Mouse (Mus musculus) lung, postnatal 14 days (tissue): ENCODE measurements around the gene Nck1.

Experiments
- DNase-seq: peaks from one replicate; pipeline ENCODE4 v3.0.0; 2021

Gene Nck1

DNA sequence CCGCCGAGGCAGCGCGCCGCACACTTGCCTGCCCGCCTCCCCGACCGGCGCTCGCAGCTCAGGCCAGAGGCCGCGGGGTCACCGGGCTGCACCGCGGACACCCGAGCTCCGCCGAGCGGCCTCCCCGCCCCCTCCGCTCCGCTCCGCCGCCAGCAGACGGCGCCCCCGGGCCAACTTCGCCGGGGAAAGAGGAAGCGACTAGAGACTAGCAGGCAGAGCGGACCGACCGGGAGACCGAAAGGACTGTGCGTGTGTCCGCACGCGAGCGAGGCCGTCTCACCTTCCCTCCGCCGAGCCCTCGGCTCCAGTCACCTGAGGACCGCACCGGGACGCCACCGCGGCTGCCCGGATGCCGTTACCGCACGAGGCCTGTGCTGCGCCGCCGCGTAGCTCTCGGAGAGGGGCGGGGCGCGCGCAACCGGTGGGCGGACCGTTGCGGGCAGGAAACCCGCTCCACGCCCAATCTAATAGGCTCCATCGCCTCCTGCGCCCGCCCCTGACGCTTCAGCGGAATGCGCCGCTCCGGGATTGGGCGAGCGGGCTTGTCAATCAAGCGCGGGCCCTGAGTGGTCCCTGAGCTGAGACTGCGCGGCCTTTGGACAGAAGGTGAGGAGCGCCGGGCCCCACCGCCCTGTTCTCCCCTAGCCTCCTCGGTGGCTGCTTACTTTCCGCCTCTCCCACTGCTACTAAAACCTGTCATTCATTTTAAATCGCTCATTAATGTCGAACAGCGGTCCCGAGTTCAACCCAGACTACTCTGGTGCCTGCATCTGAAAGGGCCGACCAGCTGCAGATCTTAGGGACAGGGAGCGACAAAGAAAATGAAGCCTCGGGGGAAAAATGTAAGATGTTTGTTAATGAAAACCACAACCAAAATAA, at the start of gene Nck1:
Gene Nck1 (minus strand): TSS at position 420 of the 879 bp plus-strand sequence.
- DNase-seq = peak; percentile 99

DNA sequence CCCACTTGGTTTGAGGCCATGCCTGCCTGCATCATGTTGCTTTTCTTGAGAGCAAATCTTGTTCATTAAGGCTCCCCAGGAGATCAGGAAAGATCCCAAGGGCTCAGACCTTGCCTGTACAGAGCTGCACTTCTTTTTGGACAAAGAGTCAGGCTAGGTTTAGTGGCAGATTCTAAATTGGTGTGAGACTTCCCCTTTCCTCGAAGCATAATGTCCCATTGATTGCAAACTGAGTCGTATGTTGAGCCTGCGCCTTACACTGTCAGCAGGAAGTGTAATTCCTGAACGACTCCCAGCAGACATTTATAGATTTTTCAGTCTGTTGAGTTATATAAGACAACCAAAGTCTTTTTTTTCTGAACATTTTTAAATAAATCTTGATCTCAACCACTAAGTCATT, 44.5 kb upstream of the Nck1 start:
- no peak for DNase-seq

- no peak for DNase-seq
Measured at GRCm38 (mm10) chr9:100584031-100584430, 38.1 kb upstream of the Nck1 start.

DNA sequence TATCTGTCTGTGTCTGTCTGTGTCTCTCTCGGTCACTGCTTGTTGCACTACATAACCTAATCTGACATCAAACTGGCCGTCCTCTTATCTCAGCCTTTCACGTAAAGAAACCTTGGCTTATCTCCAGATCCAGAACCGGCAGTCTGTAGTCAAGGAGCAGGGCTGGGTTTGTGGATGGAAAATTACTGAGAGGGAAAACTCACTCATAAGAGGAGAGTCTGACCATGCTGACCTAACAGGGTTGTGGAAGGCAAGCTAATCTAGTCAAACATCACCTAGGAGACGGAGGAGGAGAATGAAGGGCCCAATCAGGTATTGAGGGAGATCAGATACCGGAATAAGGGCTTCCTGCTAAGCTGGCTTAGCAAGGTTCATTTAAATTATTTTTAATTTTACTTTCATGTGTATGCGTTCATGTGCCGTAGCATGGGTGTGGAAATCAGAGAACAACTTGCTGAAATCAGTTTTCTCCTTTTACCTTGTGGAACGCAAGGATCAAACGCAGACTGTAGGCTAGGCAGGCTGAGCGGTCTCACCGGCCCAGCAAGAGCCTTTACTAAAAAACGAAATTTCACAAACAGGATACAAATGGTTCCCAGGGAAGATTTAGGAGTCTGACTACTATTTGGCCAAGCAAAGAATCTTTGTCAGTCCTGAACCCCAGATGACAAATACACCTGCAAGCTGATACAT, 37.1 kb upstream of the Nck1 start:
- DNase-seq = no peak

GRCm38 (mm10) chr9:100581543-100582492, 35.9 kb upstream of the Nck1 start:
- no peak for DNase-seq

DNA sequence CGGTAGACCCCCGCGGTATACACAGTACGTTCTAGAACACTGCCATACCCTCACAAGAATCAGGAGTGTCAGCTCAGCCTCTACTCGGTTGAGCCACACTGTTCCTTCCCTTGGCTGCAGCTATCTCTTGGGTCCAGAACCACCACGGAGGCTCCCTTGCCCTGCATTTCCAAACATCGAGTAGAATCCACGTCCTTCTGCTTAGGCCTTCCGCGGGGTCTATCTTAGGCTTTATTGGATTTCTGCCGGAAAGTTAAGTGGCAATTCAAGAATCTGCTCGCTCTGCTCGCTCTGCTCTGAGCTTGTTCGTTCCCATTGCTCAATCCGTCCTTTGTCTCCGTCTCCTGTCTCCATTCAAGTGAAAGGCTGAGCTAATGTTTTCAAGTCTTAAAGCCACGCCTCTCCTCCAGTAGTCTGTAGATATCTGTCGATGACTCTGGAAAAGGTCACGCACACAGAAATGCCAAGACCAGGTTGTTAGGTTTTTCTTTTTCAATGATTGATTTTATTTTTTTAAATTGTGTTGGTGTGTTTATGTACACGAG, 34.3 kb upstream of the Nck1 start:
- no peak for DNase-seq

DNA sequence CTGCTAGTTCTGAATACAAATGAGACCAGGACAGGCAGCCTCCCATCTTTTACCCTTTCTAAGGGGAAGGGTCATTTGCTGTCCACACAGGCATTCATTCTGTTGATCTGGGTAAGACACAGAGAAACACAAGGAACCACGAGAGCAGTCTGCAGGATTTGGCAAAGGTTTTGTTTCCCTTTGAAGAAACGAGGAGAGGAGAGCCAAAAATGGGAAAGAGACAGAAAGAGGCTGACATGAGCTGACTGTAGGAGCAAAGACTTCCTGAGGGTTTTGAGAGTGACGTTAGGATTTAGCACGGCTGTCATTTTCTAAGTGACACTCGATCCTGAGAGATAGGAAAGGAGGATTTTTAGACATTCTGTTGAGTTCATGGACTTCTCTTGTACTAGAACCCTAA, 28.0 kb upstream of the Nck1 start:
- no peak for DNase-seq

DNA sequence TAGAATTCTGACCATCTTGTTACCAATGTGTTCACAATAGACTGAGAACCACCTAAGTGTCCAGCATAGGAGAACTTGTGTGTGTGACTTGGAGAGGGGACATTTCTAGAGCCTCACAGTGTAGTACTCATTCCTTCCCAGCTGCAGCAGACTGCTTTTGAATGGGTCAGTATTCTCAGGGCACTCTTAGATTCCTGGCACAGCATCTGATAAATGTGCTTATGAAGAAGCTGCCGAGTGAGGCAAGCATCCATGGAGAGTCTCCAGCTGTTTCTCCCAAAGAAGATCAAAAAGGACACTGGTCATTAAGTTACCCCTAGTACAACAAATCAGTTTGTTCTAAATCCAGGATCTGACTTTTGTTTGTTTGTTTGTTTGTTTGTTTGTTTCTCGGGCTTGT, 27.4 kb upstream of the Nck1 start:
- DNase-seq = peak; percentile 21

DNA sequence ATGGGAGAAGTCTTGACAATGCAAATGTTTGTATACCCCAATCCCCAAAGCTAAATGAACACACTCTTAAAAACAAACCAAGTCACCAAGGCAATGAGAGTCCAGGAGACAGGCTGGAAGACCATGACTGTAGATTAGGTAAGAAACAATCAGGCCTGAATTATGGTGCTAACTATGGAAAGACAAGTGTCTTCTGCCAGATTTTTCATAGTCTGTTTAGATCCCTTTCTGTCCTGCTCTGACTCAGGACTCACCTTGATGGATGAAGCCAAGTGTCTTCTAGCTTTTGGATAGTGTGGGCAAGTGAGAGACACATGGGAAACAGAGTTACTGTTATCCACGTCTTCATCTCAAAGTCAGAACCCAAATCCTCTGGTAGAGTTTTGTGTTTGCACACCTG, 25.6 kb upstream of the Nck1 start:
- no peak for DNase-seq

DNA sequence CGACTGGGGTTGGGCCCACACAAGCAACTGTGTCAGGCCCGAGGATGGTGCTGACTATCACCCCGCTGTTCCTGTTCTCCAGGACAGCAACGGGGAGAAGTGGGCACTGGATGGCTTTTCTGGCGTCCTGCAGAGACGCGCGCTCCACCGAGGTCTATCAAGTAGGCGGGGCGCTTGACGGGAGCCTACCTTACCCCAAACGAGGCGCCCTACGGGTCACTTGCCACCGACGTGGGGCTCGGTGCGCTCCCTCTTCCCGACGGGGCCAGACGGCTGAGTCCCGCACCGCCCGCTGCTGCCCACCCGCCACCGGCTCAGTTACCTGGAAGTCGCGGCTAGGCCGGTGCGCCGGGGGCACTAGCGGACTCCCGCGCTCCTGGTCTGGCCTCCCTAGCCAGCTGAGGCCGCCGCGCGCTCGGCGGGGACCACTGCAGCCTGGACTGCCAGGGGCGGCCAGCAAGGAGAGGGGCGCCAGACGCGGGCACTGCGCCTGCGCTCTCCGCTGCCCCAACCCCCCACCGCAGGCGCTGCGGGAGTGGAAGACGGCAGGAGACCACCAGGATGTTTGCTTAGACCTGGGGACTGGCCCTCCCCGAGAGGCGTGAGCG, 24.8 kb upstream of the Nck1 start, which contains the start of gene Slc35g2:
Gene Slc35g2 (minus strand): TSS at position 465 of the 608 bp plus-strand sequence.
- peak; percentile 45 for DNase-seq

- DNase-seq = peak; percentile 61
Measured at GRCm38 (mm10) chr9:100569798-100570625, 24.1 kb upstream of the Nck1 start.

DNA sequence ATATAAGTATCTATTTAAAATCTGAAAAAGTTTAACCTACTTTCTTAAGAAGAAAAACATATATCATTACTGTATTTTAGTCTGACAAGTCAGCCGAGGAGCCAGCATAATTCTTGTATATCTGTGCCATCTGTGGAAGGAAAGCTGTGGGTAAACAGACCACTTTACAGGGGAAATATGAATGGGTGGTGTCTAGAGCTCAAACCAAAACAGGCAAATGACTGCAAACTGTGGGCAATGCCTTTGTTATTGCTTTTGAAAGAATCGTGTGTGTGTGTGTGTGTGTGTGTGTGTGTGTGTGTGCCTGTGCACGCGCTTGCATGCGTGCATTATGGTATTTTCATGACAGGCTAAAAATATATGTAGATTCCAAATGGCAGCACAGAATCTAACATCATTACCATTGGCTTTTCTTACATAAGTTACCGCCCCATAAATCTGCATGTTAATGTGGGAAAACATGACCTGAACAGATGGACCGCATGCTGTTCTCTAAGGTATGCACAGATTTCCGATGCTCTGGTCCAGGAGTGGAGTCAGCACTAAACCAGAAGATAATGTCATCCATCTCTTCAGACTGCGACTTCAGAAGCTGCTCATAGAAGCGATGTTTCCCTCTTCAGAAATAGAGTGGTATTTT, 14.4 kb upstream of the Nck1 start:
- DNase-seq = no peak

DNA sequence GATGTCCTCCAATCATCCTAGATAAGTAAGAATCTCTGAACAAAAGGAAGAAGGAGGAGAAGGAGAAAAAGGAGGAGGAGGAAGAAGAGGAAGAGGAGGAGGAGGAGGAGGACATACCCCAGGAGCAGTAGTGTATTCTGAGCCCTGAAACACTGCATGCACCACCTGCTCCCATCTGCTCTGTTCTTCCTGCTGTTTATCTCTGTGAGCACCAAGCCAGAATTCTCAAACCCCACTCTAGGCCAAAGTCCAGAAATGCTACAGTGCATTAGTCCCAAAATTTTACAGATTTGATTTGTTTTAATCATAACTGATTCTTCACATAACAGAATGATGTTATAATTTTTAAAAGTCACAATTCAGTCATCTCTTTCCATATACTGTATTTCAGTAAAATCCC, 13.1 kb upstream of the Nck1 start:
- no peak for DNase-seq

DNA sequence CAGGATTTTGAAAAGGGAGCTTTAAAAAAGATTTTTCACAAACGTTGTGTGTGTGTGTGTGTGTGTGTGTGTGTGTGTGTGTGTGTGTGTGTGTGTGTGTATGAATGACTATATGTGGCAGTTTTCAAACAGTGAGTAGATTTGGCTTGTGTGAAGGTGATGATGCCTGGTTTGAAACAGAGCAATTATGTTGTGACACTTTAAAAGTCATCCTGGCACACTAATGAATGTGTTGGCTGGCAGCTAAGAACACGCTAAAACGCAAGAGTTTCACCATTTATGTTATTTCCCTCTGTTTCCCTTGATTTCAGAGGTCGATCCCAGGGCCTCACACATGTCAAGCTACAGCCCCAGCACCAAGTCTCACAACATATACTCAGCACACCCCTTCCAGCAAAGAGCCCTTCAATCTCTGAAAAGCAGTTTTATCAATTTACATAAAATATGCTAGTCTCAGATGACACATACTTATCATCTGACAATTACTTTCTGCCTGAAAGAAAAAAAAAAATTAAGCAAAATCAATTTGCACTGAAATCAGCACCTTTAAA, 12.2 kb upstream of the Nck1 start:
- DNase-seq = no peak

GRCm38 (mm10) chr9:100555686-100556085, 9.8 kb upstream of the Nck1 start:
- DNase-seq = no peak

DNA sequence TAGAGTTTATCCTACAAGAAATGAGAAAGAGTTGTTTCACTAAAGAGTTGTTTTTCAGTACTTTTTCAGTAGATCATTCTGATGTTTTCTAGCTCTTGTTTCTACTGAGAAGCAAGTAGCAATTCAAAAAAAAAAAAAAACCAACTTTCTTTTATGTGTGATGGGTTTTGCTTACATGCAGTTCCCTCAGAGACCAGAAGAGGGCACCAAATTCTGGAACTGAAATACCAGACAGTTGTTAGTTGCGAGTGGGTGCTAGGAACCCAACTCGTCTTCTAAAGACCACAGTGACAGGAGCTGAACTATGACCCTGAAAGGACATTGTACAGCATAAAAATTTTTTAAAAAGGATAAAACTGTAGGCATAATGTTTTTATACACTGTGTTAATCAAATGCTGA, 2.4 kb upstream of the Nck1 start:
- DNase-seq = peak; percentile 28

DNA sequence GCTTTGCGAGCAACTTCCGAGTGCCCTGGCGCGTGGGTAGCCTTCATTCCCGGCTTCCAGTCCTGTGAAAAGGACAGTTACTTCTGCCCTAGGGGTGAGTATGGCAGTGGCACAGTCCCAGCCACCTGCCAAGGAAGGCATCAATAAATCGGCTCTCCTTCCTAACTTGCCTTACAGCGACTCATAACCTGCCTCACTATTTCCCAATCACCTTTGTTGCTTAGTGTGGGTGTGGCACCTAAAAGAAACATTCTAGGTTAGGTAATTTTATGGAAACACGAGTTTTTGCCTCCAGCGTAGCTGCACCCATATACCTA, 618 bp upstream of the Nck1 start:
- no peak for DNase-seq

DNA sequence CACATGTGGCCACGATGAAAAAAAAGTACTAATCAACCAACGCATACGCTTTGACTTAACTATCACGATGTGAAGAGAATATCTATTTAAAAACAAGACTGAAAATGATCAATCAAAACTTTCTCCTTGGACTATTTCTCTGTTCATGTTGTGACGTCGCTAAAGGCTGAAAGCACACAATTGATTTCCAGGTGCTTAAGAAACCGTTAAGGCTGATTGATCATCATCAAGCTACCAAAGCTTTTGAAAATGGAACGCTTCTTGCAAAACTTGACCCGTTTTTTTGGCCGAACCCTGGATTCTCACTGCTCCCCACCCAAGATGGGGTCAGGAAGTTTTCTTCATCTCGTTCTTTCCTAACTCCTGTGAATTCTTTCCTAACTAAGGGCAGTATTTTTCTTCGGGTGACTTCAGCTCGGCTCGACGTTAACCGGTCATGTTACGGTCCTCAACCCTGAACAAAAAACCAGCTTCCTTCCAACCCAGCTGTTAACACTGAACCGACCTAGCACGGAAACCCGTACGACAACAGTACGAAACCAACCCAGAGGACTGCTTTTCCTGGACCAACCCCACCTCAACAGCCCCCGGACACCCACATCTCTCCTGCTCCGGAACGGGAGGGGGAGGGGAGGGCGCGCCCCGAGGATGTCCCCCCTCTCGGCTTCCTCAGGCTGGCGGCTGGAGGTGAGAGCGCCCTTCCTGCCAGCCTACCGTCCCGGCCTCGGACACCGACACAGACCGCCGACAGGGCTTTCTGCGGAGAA, 803 bp downstream of the Nck1 start:
- DNase-seq = peak; percentile 75

- no peak for DNase-seq
Measured at GRCm38 (mm10) chr9:100535618-100536262, 10.2 kb downstream of the Nck1 start.
